Mouse (Mus musculus) right cerebral cortex, postnatal 14 days (tissue): ENCODE measurements around the gene Git2.

ENCODE experiments used
- DNase-seq: peaks from one replicate; pipeline ENCODE4 v3.0.0; 2022

Git2 gene

GRCm38 (mm10) chr5:114759536-114760090 is 15.7 kb downstream of the Git2 start:
- DNase-seq = no peak

GRCm38 (mm10) chr5:114753384-114753783 is 21.9 kb downstream of the Git2 start:
- DNase-seq = no peak

- no peak for DNase-seq
Measured at GRCm38 (mm10) chr5:114752397-114752796, 22.9 kb downstream of the Git2 start.

GRCm38 (mm10) chr5:114750325-114750724 is 25.0 kb downstream of the Git2 start:
- no peak for DNase-seq

GRCm38 (mm10) chr5:114747521-114747920 is 27.8 kb downstream of the Git2 start:
- DNase-seq = no peak

- DNase-seq = no peak
Measured at GRCm38 (mm10) chr5:114746886-114747285, 28.4 kb downstream of the Git2 start.

GRCm38 (mm10) chr5:114745581-114745980 is 29.7 kb downstream of the Git2 start:
- no peak for DNase-seq

- no peak for DNase-seq
Measured at GRCm38 (mm10) chr5:114743697-114744090, 31.6 kb downstream of the Git2 start.

- no peak for DNase-seq
Measured at GRCm38 (mm10) chr5:114742998-114743696, 32.2 kb downstream of the Git2 start.

GRCm38 (mm10) chr5:114742572-114742971 is 32.7 kb downstream of the Git2 start:
- DNase-seq = no peak

- DNase-seq = peak; percentile 43
Measured at GRCm38 (mm10) chr5:114740595-114740994, 34.7 kb downstream of the Git2 start.

GRCm38 (mm10) chr5:114738707-114739241 is 36.5 kb downstream of the Git2 start:
- DNase-seq = no peak

- no peak for DNase-seq
Measured at GRCm38 (mm10) chr5:114737090-114737887, 38.0 kb downstream of the Git2 start.

- DNase-seq = no peak
Measured at GRCm38 (mm10) chr5:114733606-114734005, 41.7 kb downstream of the Git2 start.

- no peak for DNase-seq
Measured at GRCm38 (mm10) chr5:114731969-114732368, 43.3 kb downstream of the Git2 start.

GRCm38 (mm10) chr5:114731498-114731897 is 43.8 kb downstream of the Git2 start:
- DNase-seq = no peak

GRCm38 (mm10) chr5:114730129-114730528 is 45.2 kb downstream of the Git2 start:
- DNase-seq = no peak

GRCm38 (mm10) chr5:114728160-114728559 is 47.2 kb downstream of the Git2 start:
- no peak for DNase-seq

- no peak for DNase-seq
Measured at GRCm38 (mm10) chr5:114722846-114723245, 52.5 kb downstream of the Git2 start.

- DNase-seq = no peak
Measured at GRCm38 (mm10) chr5:114721969-114722368, 53.3 kb downstream of the Git2 start.

- no peak for DNase-seq
Measured at GRCm38 (mm10) chr5:114720784-114721183, 54.5 kb downstream of the Git2 start.

GRCm38 (mm10) chr5:114719928-114720270 is 55.4 kb downstream of the Git2 start:
- no peak for DNase-seq

- DNase-seq = no peak
Measured at GRCm38 (mm10) chr5:114719003-114719927, 56.1 kb downstream of the Git2 start.
